Mouse (Mus musculus): ENCODE measurements around the gene Nt5c2.

- TF ChIP-seq CTCF (IDR thresholded peaks at IDR 0.05; ENCODE audit: borderline replicate concordance, insufficient read depth, low read length) = no peak
- no peak for TF ChIP-seq POLR2A (IDR thresholded peaks at IDR 0.05; ENCODE audit: low read depth, low read length)
Measured at GRCm38 (mm10) chr19:46873924-46874323, 141.0 kb downstream of the Nt5c2 start.
